Mouse (Mus musculus) heart, postnatal 0 days (tissue): ENCODE results near the gene Scaf11. TPM values are rescaled to one million over a fixed set of nuclear protein-coding genes. Genes with fewer than 3 reads are reported as not detected.

Source experiments
- ATAC-seq: fragments of 200-750 bp; cut with Nextera tagmentation; 2 replicates; pipeline ENCODE4 v1.8.0; 2017; ENCODE audit warnings: low read depth, moderate number of reproducible peaks, moderate library complexity; ENCODE audit not compliant: insufficient read depth
- DNase-seq: peaks from one replicate; pipeline ENCODE4 v3.0.0-alpha.2; 2016; ENCODE audit warnings: low spot score
- H3K27ac ChIP-seq: fragments of 300-500 bp; sonication (generic); 2 replicates; pipeline ENCODE4 v1.5.1; 2014; ENCODE audit warnings: low read depth, mild to moderate bottlenecking
- H3K27me3 ChIP-seq: fragments of 300-500 bp; sonication (generic); 2 replicates; pipeline ENCODE4 v1.6.1; 2014; ENCODE audit warnings: low read length, mixed read lengths; ENCODE audit not compliant: control insufficient read depth, insufficient read depth
- H3K36me3 ChIP-seq: fragments of 300-500 bp; sonication (generic); replicated peaks from 2 replicates; pipeline ENCODE4 v1.6.1; 2014; ENCODE audit warnings: low read length, mixed read lengths; ENCODE audit not compliant: control insufficient read depth, insufficient read depth
- H3K4me1 ChIP-seq: fragments of 300-500 bp; sonication (generic); 2 replicates; pipeline ENCODE4 v1.6.1; 2014; ENCODE audit warnings: antibody characterized with exemption; ENCODE audit not compliant: control insufficient read depth, insufficient read depth
- H3K4me2 ChIP-seq: fragments of 300-500 bp; sonication (generic); 2 replicates; pipeline ENCODE4 v1.6.1; 2014; ENCODE audit warnings: low read depth, mild to moderate bottlenecking, low read length, moderate library complexity
- H3K4me3 ChIP-seq: fragments of 300-500 bp; sonication (generic); 2 replicates; pipeline ENCODE4 v1.5.1; 2014; ENCODE audit warnings: low read depth, low read length
- H3K9ac ChIP-seq: fragments of 300-500 bp; sonication (generic); replicated peaks from 2 replicates; pipeline ENCODE4 v1.6.1; 2014; ENCODE audit warnings: low read depth, low read length, mixed read lengths
- H3K9me3 ChIP-seq: fragments of 300-500 bp; sonication (generic); replicated peaks from 2 replicates; pipeline ENCODE4 v1.6.1; 2016; ENCODE audit warnings: low read length; ENCODE audit not compliant: control insufficient read depth
- CTCF ChIP-seq: IDR thresholded peaks from 2 replicates; pipeline ENCODE4 v1.5.1; 2016; ENCODE audit warnings: antibody characterized with exemption, control low read depth, low read depth
- EP300 ChIP-seq: IDR thresholded peaks from 2 replicates; pipeline ENCODE4 v1.6.1; 2016; ENCODE audit warnings: antibody characterized with exemption, low read depth
- WGBS: fragments of 180-500 bp; shearing (Covaris S2); extraction: QIAGEN DNeasy Blood & Tissue Kit; methylation state at CpG from one replicate; pipeline ENCODE4 v1.1.7; 2014; 5-methylcytosine and 5-hydroxymethylcytosine counted together
- polyA plus RNA-seq: library from polyadenylated mRNA; unstranded; fragments of >200 nt; fragmentation: Nextera tagmentation; extraction: Ambion mirVana; gene quantifications from 2 replicates; pipeline ENCODE4 v1.2.1, GENCODE M21; 2015
- total RNA-seq: library from RNA; depleted of rRNA; stranded (reverse); fragments of >200 nt; gene quantifications from 2 replicates; pipeline ENCODE4 v1.2.3, GENCODE M21; 2014; ENCODE audit warnings: low replicate concordance

The Scaf11 gene
- total and polyA plus RNA-seq, 2 experiments from 2014 or later, result 23.7 to 40.8 TPM

- TF ChIP-seq CTCF (no peak), EP300 (no peak)
- no peaks in the 10 kb centered on the region for H3K9me3 ChIP-seq
- no peaks in the 10 kb centered on the region for H3K4me1 ChIP-seq
- no peaks in the 10 kb centered on the region for H3K27me3 ChIP-seq
- no peak overlapping the region for H3K9ac ChIP-seq
- no peak overlapping the region for H3K27ac ChIP-seq
- no peak overlapping the region for H3K4me3 ChIP-seq
- no peak for DNase-seq
- no peak overlapping the region for H3K4me2 ChIP-seq
- ATAC-seq, result no peak
- peaks cover 34% of the 10 kb centered on the region for H3K36me3 ChIP-seq
- 83% methylated on average over 5 of the region's 5 CpGs for WGBS
These were observed 55.1 kb downstream of the Scaf11 start for GRCm38 (mm10) chr15:96405548-96405947.

DNA sequence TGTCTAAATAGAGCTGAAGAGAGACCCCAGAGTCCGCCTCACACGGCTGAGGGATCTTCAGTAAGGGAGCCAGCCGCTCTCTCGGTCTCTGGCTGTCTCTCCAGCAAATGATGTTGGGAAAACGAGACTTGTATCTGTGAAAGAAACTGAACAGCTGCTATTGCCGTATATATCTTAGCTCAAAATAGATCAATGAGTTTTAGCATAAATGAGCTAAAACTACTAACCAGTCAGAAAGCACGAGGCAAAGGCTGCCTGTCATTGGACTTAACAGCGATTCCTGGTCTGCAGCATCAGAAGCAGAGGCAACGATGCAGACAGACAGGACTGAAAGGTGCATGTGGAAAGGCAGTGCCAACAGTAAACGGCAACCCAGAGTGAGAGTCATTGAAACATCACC is 62.3 kb downstream of the Scaf11 start:
- DNase-seq, result no peak
- no peak overlapping the region for H3K4me3 ChIP-seq
- H3K4me2 ChIP-seq, result no peak overlapping the region
- H3K9ac ChIP-seq, result no peak overlapping the region
- no peaks in the 10 kb centered on the region for H3K4me1 ChIP-seq
- TF ChIP-seq EP300, result no peak
- no peak for TF ChIP-seq CTCF
- H3K9me3 ChIP-seq, result no peaks in the 10 kb centered on the region
- no peak overlapping the region for H3K27ac ChIP-seq
- WGBS, result 88% methylated on average over 10 of the region's 10 CpGs
- H3K27me3 ChIP-seq, result no peaks in the 10 kb centered on the region
- no peak for ATAC-seq
- peaks cover 60% of the 10 kb centered on the region for H3K36me3 ChIP-seq

- no peaks in the 10 kb centered on the region for H3K4me1 ChIP-seq
These were observed 63.9 kb downstream of the Scaf11 start for GRCm38 (mm10) chr15:96396641-96397344.

DNA sequence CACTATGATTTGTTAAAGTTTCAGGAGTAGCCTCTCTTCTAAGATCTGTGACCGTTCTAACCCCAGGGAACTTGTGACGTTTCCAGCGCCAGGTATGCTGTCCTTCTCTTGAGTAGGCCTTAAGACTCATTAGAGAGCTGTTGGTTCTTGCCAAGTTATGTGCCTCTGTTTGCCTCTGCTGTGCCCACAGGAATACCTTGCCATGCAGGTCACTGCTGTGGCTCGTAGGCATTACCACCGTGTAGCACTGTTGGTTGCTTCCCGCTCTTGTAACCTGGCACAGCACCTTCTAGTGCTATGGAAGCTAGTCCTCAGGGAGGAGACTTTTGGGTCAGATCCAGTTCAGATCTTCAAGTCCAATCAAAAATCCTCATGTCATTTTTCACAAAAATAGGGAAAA is 65.6 kb downstream of the Scaf11 start:
- Histone ChIP-seq H3K4me2 (no peak overlapping the region), H3K9me3 (no peaks in the 10 kb centered on the region), H3K27ac (no peak overlapping the region), H3K9ac (no peak overlapping the region), H3K36me3 (peaks cover 75% of the 10 kb centered on the region), H3K4me1 (no peaks in the 10 kb centered on the region), H3K4me3 (no peak overlapping the region), H3K27me3 (no peaks in the 10 kb centered on the region)
- DNase-seq, result no peak
- TF ChIP-seq CTCF, result no peak
- TF ChIP-seq EP300, result no peak
- ATAC-seq, result no peak
- 94% methylated on average over 6 of the region's 6 CpGs for WGBS

More at GRCm38 (mm10) chr15:96396641-96397344, 63.9 kb downstream of the Scaf11 start:
- Histone ChIP-seq H3K27me3 (no peaks in the 10 kb centered on the region), H3K36me3 (peaks cover 61% of the 10 kb centered on the region), H3K9me3 (no peaks in the 10 kb centered on the region), H3K4me3 (no peak overlapping the region), H3K27ac (no peak overlapping the region), H3K9ac (no peak overlapping the region), H3K4me2 (no peak overlapping the region)
- ATAC-seq (no peak), DNase-seq (no peak)
- WGBS, result 88% methylated on average over 8 of the region's 8 CpGs
- no peak for TF ChIP-seq CTCF

- Histone ChIP-seq H3K4me2 (no peak overlapping the region), H3K27me3 (no peaks in the 10 kb centered on the region), H3K4me1 (no peaks in the 10 kb centered on the region), H3K36me3 (peaks cover 65% of the 10 kb centered on the region), H3K4me3 (no peak overlapping the region), H3K9me3 (no peaks in the 10 kb centered on the region), H3K9ac (no peak overlapping the region), H3K27ac (no peak overlapping the region)
- TF ChIP-seq CTCF, result no peak
- no peak for TF ChIP-seq EP300
- WGBS, result 94% methylated on average over 3 of the region's 3 CpGs
- no peak for DNase-seq
- ATAC-seq, result no peak
These were observed 67.8 kb downstream of the Scaf11 start for GRCm38 (mm10) chr15:96392878-96393277.

GRCm38 (mm10) chr15:96388565-96388964 is 72.1 kb downstream of the Scaf11 start:
- no peak for DNase-seq
- TF ChIP-seq CTCF, result no peak
- no peak for TF ChIP-seq EP300
- H3K36me3 ChIP-seq, result peaks cover 47% of the 10 kb centered on the region
- H3K27ac ChIP-seq, result no peak overlapping the region; the same call in 1 of the 2 replicates
- no peak for ATAC-seq
- H3K27me3 ChIP-seq, result no peaks in the 10 kb centered on the region
- 67% methylated on average over 1 of the region's 1 CpGs for WGBS
- H3K4me1 ChIP-seq, result no peaks in the 10 kb centered on the region
- H3K4me2 ChIP-seq, result no peak overlapping the region
- no peaks in the 10 kb centered on the region for H3K9me3 ChIP-seq
- H3K9ac ChIP-seq, result no peak overlapping the region
- no peak overlapping the region for H3K4me3 ChIP-seq
